Mouse (Mus musculus) monocyte, adult 2 months (primary cell): ENCODE measurements around the gene Coa3.

ENCODE experiments used
- DNase-seq, 2 experiments: peaks; one replicate each; pipeline ENCODE4 v3.0.0; 2022; ENCODE audit warnings: low spot score in 2 of 2, low read depth in 1 of 2

Gene Coa3

GRCm38 (mm10) chr11:101283805-101284204 is 4.9 kb upstream of the Coa3 start:
- no peak for DNase-seq

- DNase-seq: no peak
Observed at GRCm38 (mm10) chr11:101282896-101283295, 4.0 kb upstream of the Coa3 start.

DNA sequence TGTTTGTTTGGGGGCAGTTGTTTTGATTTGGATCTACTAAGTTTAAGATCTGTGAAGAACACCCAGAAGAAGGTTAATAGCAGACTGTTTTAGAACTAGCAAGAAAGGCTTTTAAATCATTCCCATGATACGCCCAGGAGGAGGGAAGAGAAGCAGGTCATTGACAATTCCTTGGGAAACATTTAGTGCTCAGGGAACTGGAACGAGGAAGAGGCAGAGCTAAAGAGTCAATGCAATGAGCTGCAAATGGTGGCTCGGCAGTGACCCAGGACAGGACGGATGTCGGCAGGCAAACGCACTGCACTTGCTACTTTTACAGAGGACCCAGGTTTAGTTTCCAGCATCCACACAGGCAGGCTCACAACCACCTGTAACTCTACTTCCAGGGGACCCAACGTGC is 1.9 kb upstream of the Coa3 start:
- DNase-seq: no peak

GRCm38 (mm10) chr11:101279193-101279569 is 267 bp upstream of the Coa3 start:
- DNase-seq: no peak

DNA sequence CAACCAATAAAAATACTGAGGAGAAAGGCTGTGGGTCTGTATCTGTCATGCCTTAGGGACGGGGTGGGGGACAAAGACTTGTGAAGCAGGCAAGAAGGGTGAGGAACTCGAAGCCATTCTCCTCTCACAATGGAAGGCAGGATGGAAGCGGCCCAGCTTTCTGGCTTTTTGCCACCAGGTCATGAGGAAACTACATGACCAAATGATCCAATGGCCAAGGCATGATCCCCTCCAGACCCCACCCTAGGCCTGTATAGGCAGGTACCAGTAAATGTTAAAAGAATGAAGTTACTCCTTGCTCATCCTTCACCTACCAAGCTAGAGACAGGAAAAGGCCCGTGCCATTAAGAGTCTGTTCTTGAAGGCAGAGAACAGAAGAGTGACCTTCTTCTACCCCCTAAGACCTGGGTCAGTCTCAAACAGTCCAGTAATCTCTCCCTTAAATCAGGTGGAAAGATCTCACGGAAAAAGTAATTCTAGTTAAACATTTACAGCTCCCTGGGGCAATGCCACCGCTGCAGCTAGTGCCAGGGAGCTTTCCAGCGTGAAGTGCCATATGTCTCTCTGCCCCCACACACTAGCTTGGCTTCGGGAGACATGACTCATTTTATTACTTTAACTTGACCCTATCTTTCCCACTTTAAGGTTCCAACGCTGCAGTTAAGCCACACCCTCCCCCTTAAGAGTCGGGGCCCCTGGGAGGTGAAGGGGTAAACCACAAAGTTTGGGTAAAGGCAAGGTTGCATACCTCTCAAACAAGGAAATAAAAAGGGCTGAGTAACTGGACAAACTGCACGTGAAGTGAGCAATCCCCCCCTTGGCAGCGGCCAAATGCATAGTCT is 1.3 kb downstream of the Coa3 start:
- DNase-seq: no peak

DNA sequence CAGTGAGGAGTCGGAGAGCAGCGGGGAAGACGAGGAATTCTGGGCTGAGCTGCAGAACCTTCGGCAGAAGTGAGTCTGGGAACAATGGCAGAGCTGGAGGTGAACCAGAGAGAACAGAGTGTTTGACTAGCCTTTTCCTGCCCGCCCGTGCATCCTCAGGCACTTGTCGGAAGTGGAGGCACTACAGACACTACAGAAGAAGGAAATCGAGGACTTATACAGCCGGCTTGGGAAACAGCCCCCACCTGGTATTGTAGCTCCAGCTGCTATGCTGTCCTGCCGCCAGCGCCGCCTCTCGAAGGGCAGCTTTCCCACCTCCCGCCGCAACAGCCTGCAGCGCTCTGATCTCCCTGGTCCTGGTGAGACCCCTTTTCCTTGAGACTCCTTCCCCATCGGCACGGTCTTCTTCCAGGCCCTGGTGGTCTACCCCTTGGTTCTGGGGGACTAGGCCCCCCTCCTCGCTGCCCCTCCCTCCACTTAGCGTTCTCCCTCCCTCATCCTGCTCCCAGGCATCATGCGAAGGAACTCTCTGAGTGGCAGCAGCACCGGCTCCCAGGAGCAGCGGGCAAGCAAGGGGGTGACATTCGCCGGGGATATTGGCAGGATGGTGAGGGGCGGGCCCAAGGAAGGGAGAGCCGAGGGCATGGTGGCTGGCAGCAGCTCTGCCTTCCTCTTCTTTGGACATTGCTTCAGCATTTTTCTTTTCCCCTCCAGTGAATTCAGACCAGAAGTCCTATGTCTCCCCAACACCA is 2.4 kb downstream of the Coa3 start:
- DNase-seq: no peak

DNA sequence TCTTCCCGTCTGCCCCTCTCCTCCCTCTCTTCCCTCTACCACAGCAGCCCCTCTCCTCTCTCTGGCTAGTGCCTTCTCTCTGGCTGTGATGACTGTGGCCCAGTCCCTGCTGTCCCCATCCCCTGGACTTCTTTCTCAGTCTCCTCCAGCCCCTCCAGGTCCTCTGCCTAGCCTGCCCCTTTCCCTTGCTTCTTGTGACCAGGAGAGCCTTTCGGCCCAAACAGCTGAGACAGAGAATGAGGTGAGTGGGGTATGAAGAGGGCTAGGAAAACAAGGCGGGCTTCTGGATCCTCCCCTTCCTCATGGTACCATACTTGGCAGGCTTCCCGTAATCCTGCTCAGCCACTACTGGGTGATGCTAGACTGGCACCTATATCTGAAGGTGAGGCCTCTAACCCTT is 3.6 kb downstream of the Coa3 start:
- no peak for DNase-seq

DNA sequence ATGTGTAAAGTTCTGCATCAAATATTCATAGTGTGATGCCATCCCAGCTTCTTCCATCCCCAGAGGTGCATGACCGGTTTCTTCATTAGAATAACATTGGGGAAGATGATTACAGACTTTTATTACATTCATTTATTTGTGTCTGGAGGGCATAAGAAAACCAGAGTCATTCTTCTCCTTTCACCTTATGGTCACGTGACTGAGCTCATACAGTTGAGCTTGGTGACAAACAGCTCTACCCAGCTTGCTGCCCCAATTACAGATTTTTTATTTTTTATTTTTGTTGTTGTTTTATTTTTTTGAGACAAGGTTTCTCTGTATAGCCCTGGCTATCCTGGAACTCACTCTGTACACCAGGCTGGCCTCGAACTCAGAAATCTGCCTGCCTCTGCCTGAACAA is 6.5 kb downstream of the Coa3 start:
- DNase-seq: no peak

DNA sequence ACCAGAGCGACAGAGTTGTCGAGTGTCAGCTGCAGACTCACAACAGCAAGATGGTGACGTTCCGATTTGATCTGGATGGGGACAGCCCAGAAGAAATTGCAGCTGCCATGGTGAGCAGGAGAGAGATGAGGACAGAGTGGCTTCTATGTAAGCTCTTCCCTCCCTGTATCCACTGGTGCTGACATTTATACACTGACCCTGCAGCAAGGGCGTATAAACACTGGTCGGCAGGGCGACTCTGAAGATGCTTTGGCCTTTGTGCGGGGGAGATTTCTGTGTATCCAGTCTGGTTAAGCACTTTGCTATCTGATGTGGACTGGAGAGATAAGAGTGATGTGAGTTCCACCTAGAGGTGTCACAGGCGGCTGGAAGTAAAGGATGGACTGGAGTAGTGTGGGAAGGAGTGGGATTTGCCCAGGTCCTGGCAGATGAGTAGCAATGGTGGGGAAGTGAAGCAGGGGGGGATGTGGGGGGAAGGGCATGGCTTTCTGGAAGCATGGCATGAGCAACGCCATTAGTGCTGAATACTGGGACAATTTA is 9.3 kb downstream of the Coa3 start:
- DNase-seq: no peak

DNA sequence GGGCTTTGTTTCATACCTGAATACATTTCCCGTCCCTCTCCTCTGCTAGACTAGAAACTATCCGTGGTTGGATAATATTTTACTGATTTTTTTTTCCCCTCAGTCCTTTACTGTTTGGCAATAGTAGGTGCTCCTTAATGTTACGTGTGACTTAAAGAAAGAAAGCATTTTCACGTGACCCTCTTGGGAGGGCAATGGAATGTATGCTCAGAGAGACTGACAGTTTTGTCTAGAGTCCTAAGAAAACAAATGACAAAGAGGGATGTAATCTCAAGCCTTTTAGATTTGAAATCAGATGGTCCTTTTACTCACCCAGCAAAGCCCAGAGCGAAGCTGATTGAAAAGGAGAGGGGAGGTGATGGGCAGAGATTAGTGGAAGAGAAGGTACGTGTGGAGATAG is 13.0 kb downstream of the Coa3 start:
- no peak for DNase-seq

- no peak for DNase-seq
Observed at GRCm38 (mm10) chr11:101264954-101265471, 13.9 kb downstream of the Coa3 start.

DNA sequence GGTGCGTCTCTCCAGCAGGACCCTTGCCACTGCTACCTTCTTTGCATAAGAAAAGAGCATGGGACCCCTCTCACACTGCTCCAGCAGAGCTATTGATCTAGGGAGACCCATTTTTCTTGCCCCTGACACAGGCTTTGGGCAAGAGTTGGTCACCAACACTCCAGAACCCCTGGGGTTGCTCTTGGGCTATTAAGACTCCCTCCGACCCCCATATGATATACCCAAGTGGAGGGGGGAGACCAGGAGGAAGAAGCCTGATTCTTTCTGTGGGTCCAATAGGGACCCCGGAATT is 15.0 kb downstream of the Coa3 start:
- no peak for DNase-seq

GRCm38 (mm10) chr11:101263138-101263988 is 15.6 kb downstream of the Coa3 start:
- no peak for DNase-seq

DNA sequence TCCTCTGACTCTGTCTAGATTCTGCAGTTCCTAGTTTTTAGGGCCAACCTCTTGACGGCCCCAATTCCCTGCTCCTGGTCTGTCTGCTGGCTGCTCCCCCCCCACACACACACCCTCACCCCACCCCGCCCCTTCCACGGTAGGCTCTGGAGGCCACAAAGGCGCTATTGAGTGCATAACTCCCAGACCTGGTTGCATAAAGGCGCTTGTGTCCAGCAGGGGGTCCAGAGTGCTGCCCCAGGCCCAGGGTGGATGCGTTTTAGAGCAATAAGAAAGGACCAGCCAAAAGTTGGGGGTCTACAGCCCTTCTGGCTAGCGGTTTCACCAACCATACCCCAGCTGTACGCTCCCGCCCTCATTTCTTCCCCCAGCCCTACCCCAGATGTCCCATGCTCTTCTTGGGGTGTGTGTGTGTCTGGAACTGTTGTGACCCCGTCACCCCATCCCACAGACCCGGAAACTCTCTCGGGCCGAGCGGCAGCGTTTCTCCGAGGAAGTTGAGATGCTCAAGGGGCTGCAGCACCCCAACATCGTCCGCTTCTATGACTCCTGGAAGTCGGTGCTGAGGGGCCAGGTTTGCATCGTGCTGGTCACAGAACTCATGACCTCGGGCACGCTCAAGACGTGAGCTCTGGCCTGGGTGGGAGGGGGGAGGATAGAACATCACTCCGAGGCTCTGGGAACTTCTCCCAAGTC is 16.5 kb downstream of the Coa3 start:
- DNase-seq: no peak

GRCm38 (mm10) chr11:101260826-101261380 is 18.0 kb downstream of the Coa3 start:
- no peak for DNase-seq

DNA sequence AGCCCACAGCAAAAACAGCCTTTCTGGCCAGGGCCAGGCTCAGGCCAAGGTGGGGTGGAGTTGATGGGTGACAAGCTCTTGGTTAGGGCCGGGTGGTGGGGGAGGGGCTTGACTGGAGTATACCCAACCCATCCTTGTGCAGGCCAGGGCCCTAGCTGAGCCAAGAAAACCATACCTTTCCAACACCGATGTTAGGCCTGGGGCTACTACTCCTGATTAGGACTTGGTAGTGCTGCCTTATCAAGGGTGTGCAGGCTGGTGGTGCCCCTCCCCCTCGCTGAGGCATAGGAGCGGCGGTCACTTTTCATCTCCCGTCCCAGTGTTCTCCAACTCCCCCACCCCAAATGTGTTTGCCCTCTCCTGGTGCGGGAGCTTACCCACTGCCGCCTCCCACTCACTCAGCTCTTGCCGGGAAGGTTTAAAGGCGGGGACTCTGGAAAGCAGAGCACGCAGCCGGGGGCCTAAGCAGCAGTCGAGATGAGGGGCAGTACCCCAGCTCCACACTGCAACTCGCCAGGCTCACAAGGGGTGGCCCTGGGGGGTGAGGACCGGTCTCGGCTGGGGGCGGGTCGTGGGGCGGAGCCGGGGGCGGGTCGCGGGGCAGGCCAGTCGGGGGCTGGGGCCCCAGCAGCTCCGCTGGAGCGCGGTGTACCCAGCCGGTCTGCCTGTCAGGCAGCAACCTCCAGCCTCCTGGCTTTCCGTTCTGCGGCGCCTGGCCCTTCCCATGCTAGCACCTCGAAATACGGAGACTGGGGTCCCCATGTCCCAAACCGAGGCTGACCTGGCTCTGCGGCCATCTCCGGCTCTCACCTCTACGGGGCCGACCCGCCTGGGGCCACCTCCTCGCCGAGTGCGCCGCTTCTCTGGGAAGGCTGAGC is 18.7 kb downstream of the Coa3 start, which contains the start of gene Wnk4:
TSS of gene Wnk4 (plus strand) at position 620 of the 878 bp plus-strand sequence.
- DNase-seq: no peak

- no peak for DNase-seq
Observed at GRCm38 (mm10) chr11:101259261-101259712, 19.6 kb downstream of the Coa3 start.

- no peak for DNase-seq
Observed at GRCm38 (mm10) chr11:101255826-101256775, 22.8 kb downstream of the Coa3 start.
